Mouse (Mus musculus): ENCODE data around the gene 2810021J22Rik.

DNA sequence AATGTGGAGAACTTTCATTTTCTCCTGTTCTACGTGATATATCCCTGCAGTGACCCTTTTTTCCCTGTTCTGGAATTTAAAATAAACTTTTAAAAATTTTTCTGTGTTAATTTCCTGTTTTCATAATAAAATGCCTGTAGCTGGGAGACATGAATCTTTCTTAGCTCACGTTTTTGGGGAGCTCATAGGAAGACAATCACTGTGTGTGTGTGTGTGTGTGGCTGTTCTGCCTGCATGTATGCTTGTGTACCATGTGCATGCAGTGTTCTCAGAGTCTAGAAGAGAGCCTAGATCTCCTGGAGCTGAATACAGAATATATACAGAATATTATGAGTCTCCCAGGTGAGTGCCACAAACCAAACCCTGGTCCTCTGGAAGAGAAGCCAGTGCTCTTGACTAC, 60.0 kb downstream of the 2810021J22Rik start:
- no peak for TF ChIP-seq POLR2A (IDR thresholded peaks at IDR 0.05; ENCODE audit: extremely low read depth, insufficient read depth, low read length)
- no peak for TF ChIP-seq CTCF (IDR thresholded peaks at IDR 0.05; ENCODE audit: extremely low read depth, insufficient read depth, low read length)

Data from cortical plate, adult 2 months (tissue).